Mouse (Mus musculus): ENCODE measurements around the gene Spats2.
A peak's percentile ranks its signal among the peaks of the same experiment; 100 is the strongest.

Gene Spats2

GRCm38 (mm10) chr15:99215741-99216463, 90.2 kb downstream of the Spats2 start:
- no peak for DNase-seq (ENCODE audit: low read depth, low spot score)
- no peaks in the 10 kb centered on the region for H3K36me3 ChIP-seq (ENCODE audit: control insufficient read depth, insufficient read depth, low read length, poor library complexity, severe bottlenecking)

GRCm38 (mm10) chr15:99217630-99218029, 91.9 kb downstream of the Spats2 start:
- no peak for DNase-seq (ENCODE audit: low read depth, low spot score)
- Histone ChIP-seq H3K27me3 (ENCODE audit: control insufficient read depth, insufficient read depth, low read length, poor library complexity, severe bottlenecking) (0 out of 2 replicates have a peak, but pooled peaks cover 2% of the 10 kb centered on the region), H3K36me3 (ENCODE audit: control insufficient read depth, insufficient read depth, low read length, poor library complexity, severe bottlenecking) (no peaks in the 10 kb centered on the region)

More at GRCm38 (mm10) chr15:99215741-99216463, 90.2 kb downstream of the Spats2 start:
- H3K27me3 ChIP-seq (ENCODE audit: control insufficient read depth, insufficient read depth, low read length, poor library complexity, severe bottlenecking) = 0 out of 2 replicates have a peak, but pooled peaks cover 2% of the 10 kb centered on the region

- H3K36me3 ChIP-seq (ENCODE audit: control insufficient read depth, insufficient read depth, low read length, poor library complexity, severe bottlenecking) = no peaks in the 10 kb centered on the region
- DNase-seq (ENCODE audit: low read depth, low spot score) = no peak
- peaks cover 3% of the 10 kb centered on the region; the same call in 1 of the 2 replicates for H3K27me3 ChIP-seq (ENCODE audit: control insufficient read depth, insufficient read depth, low read length, poor library complexity, severe bottlenecking)
Observed at GRCm38 (mm10) chr15:99221315-99221952, 95.7 kb downstream of the Spats2 start.

- DNase-seq (ENCODE audit: low read depth, low spot score) = no peak
- no peaks in the 10 kb centered on the region for H3K36me3 ChIP-seq (ENCODE audit: control insufficient read depth, insufficient read depth, low read length, poor library complexity, severe bottlenecking)
- peaks cover 3% of the 10 kb centered on the region; the same call in 1 of the 2 replicates for H3K27me3 ChIP-seq (ENCODE audit: control insufficient read depth, insufficient read depth, low read length, poor library complexity, severe bottlenecking)
Observed at GRCm38 (mm10) chr15:99222794-99223584, 97.3 kb downstream of the Spats2 start.

GRCm38 (mm10) chr15:99223585-99224207, 98.0 kb downstream of the Spats2 start:
- Histone ChIP-seq H3K27me3 (ENCODE audit: control insufficient read depth, insufficient read depth, low read length, poor library complexity, severe bottlenecking) (peaks cover 3% of the 10 kb centered on the region; the same call in 1 of the 2 replicates), H3K36me3 (ENCODE audit: control insufficient read depth, insufficient read depth, low read length, poor library complexity, severe bottlenecking) (no peaks in the 10 kb centered on the region)
- DNase-seq (ENCODE audit: low read depth, low spot score) = peak; percentile 13

- Histone ChIP-seq H3K27me3 (ENCODE audit: control insufficient read depth, insufficient read depth, low read length, poor library complexity, severe bottlenecking) (peaks cover 3% of the 10 kb centered on the region; the same call in 1 of the 2 replicates), H3K36me3 (ENCODE audit: control insufficient read depth, insufficient read depth, low read length, poor library complexity, severe bottlenecking) (no peaks in the 10 kb centered on the region)
- peak; percentile 58 for DNase-seq (ENCODE audit: low read depth, low spot score)
Observed at GRCm38 (mm10) chr15:99224208-99224911, 98.6 kb downstream of the Spats2 start, which contains the start of gene Kcnh3. TSS of gene Kcnh3 (plus strand) at chr15:99224861.

- Histone ChIP-seq H3K27me3 (ENCODE audit: control insufficient read depth, insufficient read depth, low read length, poor library complexity, severe bottlenecking) (peaks cover 2% of the 10 kb centered on the region; the same call in 1 of the 2 replicates), H3K36me3 (ENCODE audit: control insufficient read depth, insufficient read depth, low read length, poor library complexity, severe bottlenecking) (no peaks in the 10 kb centered on the region)
- DNase-seq (ENCODE audit: low read depth, low spot score) = no peak
Observed at GRCm38 (mm10) chr15:99225081-99225810, 99.5 kb downstream of the Spats2 start.

GRCm38 (mm10) chr15:99226090-99226489, 100.4 kb downstream of the Spats2 start:
- H3K36me3 ChIP-seq (ENCODE audit: control insufficient read depth, insufficient read depth, low read length, poor library complexity, severe bottlenecking) = no peaks in the 10 kb centered on the region
- DNase-seq (ENCODE audit: low read depth, low spot score) = no peak
- peaks cover 2% of the 10 kb centered on the region; the same call in 1 of the 2 replicates for H3K27me3 ChIP-seq (ENCODE audit: control insufficient read depth, insufficient read depth, low read length, poor library complexity, severe bottlenecking)

- no peak for DNase-seq (ENCODE audit: low read depth, low spot score)
- no peaks in the 10 kb centered on the region for H3K36me3 ChIP-seq (ENCODE audit: control insufficient read depth, insufficient read depth, low read length, poor library complexity, severe bottlenecking)
- H3K27me3 ChIP-seq (ENCODE audit: control insufficient read depth, insufficient read depth, low read length, poor library complexity, severe bottlenecking) = no peaks in the 10 kb centered on the region
Observed at GRCm38 (mm10) chr15:99231998-99232397, 106.3 kb downstream of the Spats2 start.

- H3K36me3 ChIP-seq (ENCODE audit: control insufficient read depth, insufficient read depth, low read length, poor library complexity, severe bottlenecking) = no peaks in the 10 kb centered on the region
- peak; percentile 17 for DNase-seq (ENCODE audit: low read depth, low spot score)
- H3K27me3 ChIP-seq (ENCODE audit: control insufficient read depth, insufficient read depth, low read length, poor library complexity, severe bottlenecking) = no peaks in the 10 kb centered on the region
Observed at GRCm38 (mm10) chr15:99233719-99234118, 108.0 kb downstream of the Spats2 start.

GRCm38 (mm10) chr15:99234326-99235010, 108.8 kb downstream of the Spats2 start:
- Histone ChIP-seq H3K27me3 (ENCODE audit: control insufficient read depth, insufficient read depth, low read length, poor library complexity, severe bottlenecking) (no peaks in the 10 kb centered on the region), H3K36me3 (ENCODE audit: control insufficient read depth, insufficient read depth, low read length, poor library complexity, severe bottlenecking) (no peaks in the 10 kb centered on the region)
- DNase-seq (ENCODE audit: low read depth, low spot score) = no peak

- H3K36me3 ChIP-seq (ENCODE audit: control insufficient read depth, insufficient read depth, low read length, poor library complexity, severe bottlenecking) = no peaks in the 10 kb centered on the region; the same call in 1 of the 2 replicates
- no peaks in the 10 kb centered on the region for H3K27me3 ChIP-seq (ENCODE audit: control insufficient read depth, insufficient read depth, low read length, poor library complexity, severe bottlenecking)
- DNase-seq (ENCODE audit: low read depth, low spot score) = no peak
Observed at GRCm38 (mm10) chr15:99238006-99238405, 112.3 kb downstream of the Spats2 start.

GRCm38 (mm10) chr15:99240129-99240528, 114.4 kb downstream of the Spats2 start:
- no peaks in the 10 kb centered on the region; the same call in 1 of the 2 replicates for H3K36me3 ChIP-seq (ENCODE audit: control insufficient read depth, insufficient read depth, low read length, poor library complexity, severe bottlenecking)
- no peaks in the 10 kb centered on the region for H3K27me3 ChIP-seq (ENCODE audit: control insufficient read depth, insufficient read depth, low read length, poor library complexity, severe bottlenecking)
- peak; percentile 32 for DNase-seq (ENCODE audit: low read depth, low spot score)

Measured in splenic B cell, adult 2 months (primary cell).